Mouse (Mus musculus) stomach, embryonic 16.5 days (tissue): ENCODE measurements at regions not wholly inside any gene's neighbourhood (a gene's known extent, or its start where the extent isn't known, plus 50 kb on each side); places are given as distances from the start of the nearest gene placed in this dataset.

Experiments
- ATAC-seq: fragments of 200-750 bp; cut with Nextera tagmentation; 2 replicates; pipeline ENCODE4 v1.8.0; 2017; ENCODE audit warnings: moderate number of reproducible peaks, moderate TSS enrichment; ENCODE audit not compliant: insufficient read depth, low FRiP score
- H3K27ac ChIP-seq: fragments of 300-500 bp; sonication (generic); 2 replicates; pipeline ENCODE4 v1.5.1; 2014; ENCODE audit warnings: low read length
- H3K27me3 ChIP-seq: fragments of 300-500 bp; sonication (generic); 2 replicates; pipeline ENCODE4 v1.6.1; 2014; ENCODE audit warnings: low read length, control low read depth, mixed read lengths; ENCODE audit not compliant: control insufficient read depth, insufficient read depth
- H3K36me3 ChIP-seq: fragments of 300-500 bp; sonication (generic); 2 replicates; pipeline ENCODE4 v1.6.1; 2014; ENCODE audit warnings: low read length; ENCODE audit not compliant: control insufficient read depth, insufficient read depth
- H3K4me1 ChIP-seq: fragments of 300-500 bp; sonication (generic); 2 replicates; pipeline ENCODE4 v1.6.1; 2014; ENCODE audit warnings: low read length, control low read depth, mixed read lengths; ENCODE audit not compliant: control insufficient read depth, insufficient read depth
- H3K4me2 ChIP-seq: fragments of 300-500 bp; sonication (generic); 2 replicates; pipeline ENCODE4 v1.6.1; 2014; ENCODE audit warnings: low read depth, low read length, mixed read lengths
- H3K4me3 ChIP-seq: fragments of 300-500 bp; sonication (generic); replicated peaks from 2 replicates; pipeline ENCODE4 v1.5.1; 2014; ENCODE audit warnings: mild to moderate bottlenecking, low read length
- H3K9ac ChIP-seq: fragments of 300-500 bp; sonication (generic); 2 replicates; pipeline ENCODE4 v1.6.1; 2014; ENCODE audit warnings: low read length
- H3K9me3 ChIP-seq: fragments of 300-500 bp; sonication (generic); replicated peaks from 2 replicates; pipeline ENCODE4 v1.6.1; 2016; ENCODE audit warnings: low read length, control low read depth; ENCODE audit not compliant: control insufficient read depth
- WGBS: fragments of 180-500 bp; shearing (Covaris S2); extraction: QIAGEN DNeasy Blood & Tissue Kit; methylation state at CpG from one replicate; pipeline ENCODE4 v1.1.7; 2014; 5-methylcytosine and 5-hydroxymethylcytosine counted together

DNA sequence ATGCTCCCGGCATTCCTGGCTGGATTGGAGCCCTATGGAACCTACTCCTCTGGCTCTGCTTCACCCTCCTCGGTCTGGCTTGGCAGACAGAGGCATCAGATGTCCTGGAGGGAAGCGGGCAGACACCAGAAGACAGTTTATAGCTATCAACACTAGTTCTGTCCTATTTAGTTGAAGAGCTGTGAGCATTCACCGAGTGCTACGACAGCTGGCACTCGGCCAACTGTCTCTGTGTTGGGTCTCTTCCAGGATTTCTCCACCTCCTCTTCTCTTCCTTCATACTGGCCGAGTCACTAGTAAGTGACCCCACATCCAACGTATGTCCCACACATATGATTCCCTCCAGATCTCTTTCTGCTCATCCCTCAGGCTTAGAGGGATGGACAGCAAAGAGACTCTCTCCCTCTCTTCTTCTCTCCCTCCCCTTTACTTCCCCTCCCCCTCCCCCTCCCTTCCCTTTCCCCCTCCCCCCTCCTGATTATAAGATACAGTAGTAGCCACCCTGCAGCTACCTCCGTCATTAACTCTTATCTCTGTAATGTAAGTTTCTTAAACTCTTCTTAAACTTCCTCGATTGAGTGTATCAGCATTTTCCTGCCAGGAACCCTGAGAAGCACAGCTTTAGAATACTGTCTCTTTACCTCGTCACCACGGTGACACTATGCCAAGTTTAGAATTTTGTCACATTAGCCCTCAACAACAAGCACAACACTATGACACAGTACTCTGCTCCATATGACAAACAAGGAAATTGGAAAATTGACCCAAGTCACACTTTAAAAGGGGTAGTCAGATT is 68.1 kb upstream of the Dab2 start:
- no peak overlapping the region for H3K4me2 ChIP-seq
- ATAC-seq: 0 out of 2 replicates have a peak, but pooled peaks have one; percentile 13

GRCm38 (mm10) chr15:6233621-6234020 is 66.0 kb upstream of the Dab2 start:
- no peak for ATAC-seq

More for the DNA sequence above, 68.1 kb upstream of the Dab2 start:
- no peaks in the 10 kb centered on the region for H3K27me3 ChIP-seq
- no peak overlapping the region for H3K27ac ChIP-seq
- 51% methylated on average over 12 of the region's 12 CpGs for WGBS
- H3K9me3 ChIP-seq: no peaks in the 10 kb centered on the region
- no peak overlapping the region for H3K4me3 ChIP-seq
- no peak overlapping the region for H3K9ac ChIP-seq
- H3K36me3 ChIP-seq: no peaks in the 10 kb centered on the region
- H3K4me1 ChIP-seq: no peaks in the 10 kb centered on the region

DNA sequence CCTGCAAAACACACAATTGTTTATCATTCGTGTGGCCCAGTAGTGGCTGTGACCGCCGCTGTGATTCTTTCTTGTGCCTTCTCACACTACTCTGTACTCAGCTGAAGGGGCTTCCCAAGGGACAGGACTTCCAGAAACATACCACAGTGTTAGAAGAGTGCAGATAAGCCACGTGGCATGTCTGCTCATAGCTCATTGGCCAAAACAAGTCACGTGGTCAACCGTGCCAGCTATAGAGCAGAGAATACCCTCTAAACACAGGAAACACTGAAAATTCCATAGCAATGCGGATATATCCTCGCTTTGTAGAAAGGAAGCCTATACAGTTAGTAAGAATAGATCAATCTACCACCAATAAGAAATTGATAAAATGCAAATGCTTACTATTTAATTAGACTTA is 63.0 kb upstream of the Dab2 start:
- no peaks in the 10 kb centered on the region for H3K27me3 ChIP-seq
- no peaks in the 10 kb centered on the region for H3K4me1 ChIP-seq
- no peak overlapping the region for H3K9ac ChIP-seq
- H3K4me2 ChIP-seq: no peak overlapping the region
- 88% methylated on average over 8 of the region's 8 CpGs for WGBS
- no peak for ATAC-seq
- H3K9me3 ChIP-seq: no peaks in the 10 kb centered on the region
- H3K27ac ChIP-seq: no peak overlapping the region
- H3K4me3 ChIP-seq: no peak overlapping the region
- H3K36me3 ChIP-seq: no peaks in the 10 kb centered on the region

More at GRCm38 (mm10) chr15:6233621-6234020, 66.0 kb upstream of the Dab2 start:
- 51% methylated on average over 3 of the region's 3 CpGs for WGBS
- no peak overlapping the region for H3K27ac ChIP-seq
- no peaks in the 10 kb centered on the region for H3K36me3 ChIP-seq
- H3K9ac ChIP-seq: no peak overlapping the region
- H3K4me3 ChIP-seq: no peak overlapping the region
- H3K9me3 ChIP-seq: no peaks in the 10 kb centered on the region
- no peak overlapping the region for H3K4me2 ChIP-seq
- no peaks in the 10 kb centered on the region for H3K27me3 ChIP-seq
- H3K4me1 ChIP-seq: no peaks in the 10 kb centered on the region

GRCm38 (mm10) chr15:6237726-6238125 is 61.9 kb upstream of the Dab2 start:
- Histone ChIP-seq H3K9me3 (no peaks in the 10 kb centered on the region), H3K4me3 (no peak overlapping the region), H3K4me2 (no peak overlapping the region), H3K4me1 (no peaks in the 10 kb centered on the region), H3K27ac (0 out of 2 replicates have a peak overlapping the region, but pooled peaks have one; percentile 10), H3K36me3 (no peaks in the 10 kb centered on the region), H3K27me3 (no peaks in the 10 kb centered on the region), H3K9ac (no peak overlapping the region)
- ATAC-seq: no peak
- WGBS: 55% methylated on average over 8 of the region's 8 CpGs

DNA sequence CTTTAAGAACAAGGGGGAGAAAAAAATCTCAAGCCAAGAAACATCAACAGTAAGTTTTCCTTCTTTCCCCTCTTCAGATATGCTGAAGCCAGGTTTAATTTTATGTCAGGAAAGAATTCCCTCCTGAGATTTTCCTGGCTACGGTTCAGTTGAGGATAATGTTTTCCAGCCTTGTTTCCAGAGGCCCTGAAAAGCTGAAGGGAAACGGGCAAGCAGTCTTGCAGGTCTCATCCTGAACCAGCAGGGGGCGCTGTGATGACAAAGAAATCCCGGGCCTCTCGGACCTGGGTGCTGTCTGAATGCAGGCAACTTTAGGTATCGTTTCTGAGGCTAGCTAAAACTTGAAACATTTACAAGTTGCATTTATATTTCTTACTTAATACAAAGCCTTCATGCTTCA is 61.5 kb upstream of the Dab2 start:
- WGBS: 3% methylated on average over 6 of the region's 6 CpGs
- Histone ChIP-seq H3K4me3 (no peak overlapping the region), H3K36me3 (no peaks in the 10 kb centered on the region), H3K27ac (0 out of 2 replicates have a peak overlapping the region, but pooled peaks have one; percentile 10), H3K27me3 (no peaks in the 10 kb centered on the region), H3K4me2 (no peak overlapping the region), H3K4me1 (no peaks in the 10 kb centered on the region), H3K9ac (no peak overlapping the region), H3K9me3 (no peaks in the 10 kb centered on the region)
- peak; percentile 78 for ATAC-seq

DNA sequence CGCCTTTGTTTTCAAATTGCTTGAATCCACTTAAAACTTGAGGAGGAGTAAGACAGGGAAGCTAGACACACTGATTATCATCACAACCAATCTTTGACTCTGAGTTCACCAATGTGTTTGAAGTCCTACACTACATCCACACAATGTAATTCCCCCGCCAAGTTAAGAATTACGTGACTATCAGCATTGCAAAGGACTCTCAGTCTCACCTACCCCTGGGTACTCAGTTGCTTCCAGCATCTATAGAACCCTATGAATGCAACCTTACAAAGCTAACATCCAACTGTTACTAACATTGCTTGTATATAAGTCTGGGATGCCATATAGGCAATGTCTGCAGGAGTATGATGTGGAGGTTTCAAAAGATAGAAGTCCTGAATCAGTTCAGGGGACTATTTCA is 60.8 kb upstream of the Dab2 start:
- Histone ChIP-seq H3K9ac (no peak overlapping the region), H3K9me3 (no peaks in the 10 kb centered on the region), H3K4me1 (no peaks in the 10 kb centered on the region), H3K27me3 (no peaks in the 10 kb centered on the region), H3K36me3 (no peaks in the 10 kb centered on the region), H3K4me3 (no peak overlapping the region), H3K27ac (no peak overlapping the region), H3K4me2 (no peak overlapping the region)
- no peak for ATAC-seq
- WGBS: 96% methylated on average over 3 of the region's 3 CpGs

DNA sequence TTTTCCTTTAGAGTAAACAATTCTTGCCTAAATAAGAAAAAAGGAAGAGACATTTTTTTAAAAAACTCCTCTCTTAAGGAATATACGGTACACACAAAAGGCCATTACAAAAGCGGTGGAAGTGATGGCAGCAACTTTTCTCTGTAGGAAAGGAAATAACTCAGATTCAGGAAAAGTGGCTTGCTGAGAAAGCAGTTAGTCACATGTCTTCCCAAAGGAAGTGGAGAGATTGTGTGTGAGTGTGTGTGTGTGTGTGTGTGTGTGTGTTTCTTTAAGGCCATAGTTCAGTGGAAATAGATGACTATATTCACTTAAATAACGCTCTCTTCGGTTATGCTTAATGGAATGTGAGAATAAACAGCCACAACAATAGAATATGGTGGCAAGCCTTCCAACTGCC is 57.5 kb upstream of the Dab2 start:
- Histone ChIP-seq H3K9ac (no peak overlapping the region), H3K9me3 (no peaks in the 10 kb centered on the region), H3K27me3 (no peaks in the 10 kb centered on the region), H3K4me2 (no peak overlapping the region), H3K4me3 (no peak overlapping the region), H3K27ac (no peak overlapping the region), H3K4me1 (no peaks in the 10 kb centered on the region), H3K36me3 (no peaks in the 10 kb centered on the region)
- ATAC-seq: no peak
- 58% methylated on average over 4 of the region's 4 CpGs for WGBS

DNA sequence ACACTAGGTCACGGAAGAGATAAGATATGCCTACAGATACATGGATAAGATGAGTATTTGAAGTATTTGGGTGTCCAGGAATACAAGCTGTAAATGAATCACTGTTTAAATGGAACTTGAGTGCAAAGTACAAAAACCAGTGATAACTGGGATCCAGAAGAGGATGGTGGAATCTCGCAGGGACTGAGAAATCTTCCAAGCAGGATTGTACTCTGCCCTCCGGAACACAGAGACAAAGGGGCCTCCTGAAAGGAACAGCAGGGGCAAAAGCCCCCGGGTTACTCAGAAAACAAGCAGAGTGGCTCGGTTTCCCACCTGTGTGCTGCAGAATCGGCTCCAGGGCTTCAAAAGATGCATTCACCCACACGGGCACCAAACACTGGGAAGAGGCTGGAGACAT is 55.2 kb upstream of the Dab2 start:
- Histone ChIP-seq H3K27ac (no peak overlapping the region), H3K9me3 (no peaks in the 10 kb centered on the region), H3K4me3 (no peak overlapping the region), H3K36me3 (no peaks in the 10 kb centered on the region), H3K4me2 (no peak overlapping the region), H3K4me1 (no peaks in the 10 kb centered on the region), H3K9ac (no peak overlapping the region), H3K27me3 (no peaks in the 10 kb centered on the region)
- no peak for ATAC-seq
- 61% methylated on average over 7 of the region's 7 CpGs for WGBS

DNA sequence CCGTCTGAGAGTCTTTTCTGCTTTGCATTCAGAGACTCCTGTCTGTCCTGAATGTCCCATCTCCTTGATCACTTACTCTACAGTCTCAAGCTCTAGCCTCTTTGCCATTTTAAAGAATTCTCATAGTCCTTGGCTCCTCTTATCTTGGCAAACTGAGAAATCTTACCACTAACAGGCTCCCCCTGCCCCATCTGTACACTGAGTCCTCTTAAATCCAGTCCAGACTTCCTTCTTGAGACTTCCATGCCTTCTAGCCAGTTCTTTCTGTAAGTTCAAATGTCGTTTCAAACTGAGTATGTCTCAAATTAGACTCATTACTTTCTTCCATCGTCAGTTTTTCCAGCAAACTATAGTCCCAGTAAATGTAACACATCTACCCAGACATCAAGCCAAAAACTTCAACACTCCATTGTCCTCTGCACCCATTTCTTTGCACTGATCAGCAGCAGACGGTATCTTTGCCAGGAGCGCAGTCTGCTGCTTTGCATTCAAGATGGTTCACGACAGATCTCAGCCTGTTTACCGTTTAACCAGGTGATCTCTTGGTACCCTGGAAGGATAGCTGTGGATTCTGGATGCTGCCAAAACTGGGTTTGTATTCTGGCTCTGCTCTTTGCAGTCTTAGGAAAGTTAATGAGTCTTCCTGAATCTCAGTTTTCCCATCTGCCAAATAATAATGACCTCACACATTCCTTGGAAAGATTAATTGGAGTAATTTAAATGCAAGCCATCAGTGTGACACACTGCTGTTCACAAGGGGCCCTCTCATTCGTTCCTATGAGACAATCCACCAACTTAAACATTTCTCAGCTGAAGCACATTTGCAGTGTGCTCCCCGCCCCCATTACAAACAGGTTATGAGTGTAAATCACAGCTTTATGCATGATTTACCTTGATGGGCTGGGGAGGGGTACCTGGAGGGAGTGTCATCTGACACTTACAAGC is 53.4 kb upstream of the Dab2 start:
- WGBS: 58% methylated on average over 9 of the region's 9 CpGs
- H3K9ac ChIP-seq: no peak overlapping the region
- no peak for ATAC-seq
- H3K4me3 ChIP-seq: no peak overlapping the region
- H3K4me2 ChIP-seq: no peak overlapping the region
- H3K27me3 ChIP-seq: no peaks in the 10 kb centered on the region
- no peaks in the 10 kb centered on the region for H3K9me3 ChIP-seq
- H3K4me1 ChIP-seq: no peaks in the 10 kb centered on the region
- no peak overlapping the region for H3K27ac ChIP-seq
- H3K36me3 ChIP-seq: no peaks in the 10 kb centered on the region
